Mouse (Mus musculus) small intestine, adult 2 months (tissue): ENCODE measurements around the gene Zfp367.

Experiments used
- CTCF ChIP-seq: fragments of 200-500 bp; IDR thresholded peaks from 2 replicates; pipeline ENCODE4 v1.5.1; 2012; ENCODE audit warnings: low read depth, mild to moderate bottlenecking, control low read depth, inconsistent platforms, low read length, moderate library complexity, mixed read lengths; ENCODE audit not compliant: insufficient replicate concordance, insufficient read length; ENCODE audit errors: extremely low read depth
- POLR2A ChIP-seq: fragments of 200-500 bp; IDR thresholded peaks from 2 replicates; pipeline ENCODE4 v1.6.1; 2012; ENCODE audit warnings: low read depth, mild to moderate bottlenecking, control low read depth, inconsistent platforms, low read length, moderate library complexity

GRCm38 (mm10) chr13:64093341-64093740, 59.7 kb downstream of the Zfp367 start:
- no peak for TF ChIP-seq CTCF
- TF ChIP-seq POLR2A, result no peak
